Mouse (Mus musculus) erythroblast, adult 5-6 weeks (primary cell): ENCODE results near the gene Cyp17a1. TPM values are rescaled to one million over a fixed set of nuclear protein-coding genes. Genes with fewer than 3 reads are reported as not detected.

Experiments used
- ATAC-seq: replicated peaks from 2 replicates; pipeline ENCODE4 v1.8.0; 2016; ENCODE audit warnings: moderate number of reproducible peaks, mild to moderate bottlenecking, moderate TSS enrichment, inconsistent platforms; ENCODE audit not compliant: poor library complexity, low FRiP score, severe bottlenecking
- total RNA-seq, 2 experiments: library from RNA; stranded (forward) in 1 of 2; stranded (reverse) in 1 of 2; fragments of 150-400 nt in 1 of 2; fragments of 200-764, 138-1000 nt in 1 of 2; gene quantifications; 2 replicates each; pipeline versions ENCODE4 v1.2.3 to v1.2.4; 2015 to 2017; ENCODE audit warnings: low replicate concordance in 2 of 2

Cyp17a1 gene
- not detected in 2 replicates for total RNA-seq (2015; ENCODE audit: low replicate concordance)
- total RNA-seq (2017; ENCODE audit: low replicate concordance): not detected in 2 replicates

- ATAC-seq: 0 out of 2 replicates have a peak, but pooled peaks have one; percentile 30
These were observed at the start of gene Cyp17a1 for GRCm38 (mm10) chr19:46672766-46673418. TSS of gene Cyp17a1 (minus strand) at chr19:46673172.

- no peak for ATAC-seq
These were observed 45.2 kb upstream of the Cyp17a1 start for GRCm38 (mm10) chr19:46718150-46718549.

GRCm38 (mm10) chr19:46715016-46715415, 42.0 kb upstream of the Cyp17a1 start:
- ATAC-seq: no peak

GRCm38 (mm10) chr19:46714234-46714633, 41.3 kb upstream of the Cyp17a1 start:
- ATAC-seq: no peak

- no peak for ATAC-seq
These were observed 37.6 kb upstream of the Cyp17a1 start for GRCm38 (mm10) chr19:46710614-46711013.

- no peak for ATAC-seq
These were observed 34.6 kb upstream of the Cyp17a1 start, which contains the start of gene As3mt for GRCm38 (mm10) chr19:46707296-46708151. TSS of gene As3mt (plus strand) at chr19:46707458.

- ATAC-seq: no peak
These were observed 33.7 kb upstream of the Cyp17a1 start for GRCm38 (mm10) chr19:46706540-46707295.

- ATAC-seq: no peak
These were observed 33.0 kb upstream of the Cyp17a1 start for GRCm38 (mm10) chr19:46705779-46706495.

GRCm38 (mm10) chr19:46701156-46701555, 28.2 kb upstream of the Cyp17a1 start:
- no peak for ATAC-seq

GRCm38 (mm10) chr19:46699011-46699481, 26.1 kb upstream of the Cyp17a1 start:
- no peak for ATAC-seq

GRCm38 (mm10) chr19:46697840-46698517, 25.0 kb upstream of the Cyp17a1 start:
- ATAC-seq: no peak

- no peak for ATAC-seq
These were observed 24.0 kb upstream of the Cyp17a1 start for GRCm38 (mm10) chr19:46696943-46697342.

GRCm38 (mm10) chr19:46696482-46696881, 23.5 kb upstream of the Cyp17a1 start:
- ATAC-seq: no peak

- ATAC-seq: no peak
These were observed 20.2 kb upstream of the Cyp17a1 start for GRCm38 (mm10) chr19:46693146-46693545.

- no peak for ATAC-seq
These were observed 18.1 kb upstream of the Cyp17a1 start for GRCm38 (mm10) chr19:46691078-46691477.

- no peak for ATAC-seq
These were observed 17.4 kb upstream of the Cyp17a1 start for GRCm38 (mm10) chr19:46690387-46690786.

GRCm38 (mm10) chr19:46689460-46690372, 16.7 kb upstream of the Cyp17a1 start, which contains the start of gene Borcs7:
TSS of gene Borcs7 (plus strand) at chr19:46689906.
- ATAC-seq: peak; percentile 99
